Mouse (Mus musculus): ENCODE data around the gene Lypd3. TPM values are rescaled to one million over a fixed set of nuclear protein-coding genes. Genes with fewer than 3 reads are reported as not detected.
A peak's percentile ranks its signal among the peaks of the same experiment; 100 is the strongest.

Lypd3 gene
- polyA plus RNA-seq, 1 experiment from 2014 or later: 0.99 TPM

DNA sequence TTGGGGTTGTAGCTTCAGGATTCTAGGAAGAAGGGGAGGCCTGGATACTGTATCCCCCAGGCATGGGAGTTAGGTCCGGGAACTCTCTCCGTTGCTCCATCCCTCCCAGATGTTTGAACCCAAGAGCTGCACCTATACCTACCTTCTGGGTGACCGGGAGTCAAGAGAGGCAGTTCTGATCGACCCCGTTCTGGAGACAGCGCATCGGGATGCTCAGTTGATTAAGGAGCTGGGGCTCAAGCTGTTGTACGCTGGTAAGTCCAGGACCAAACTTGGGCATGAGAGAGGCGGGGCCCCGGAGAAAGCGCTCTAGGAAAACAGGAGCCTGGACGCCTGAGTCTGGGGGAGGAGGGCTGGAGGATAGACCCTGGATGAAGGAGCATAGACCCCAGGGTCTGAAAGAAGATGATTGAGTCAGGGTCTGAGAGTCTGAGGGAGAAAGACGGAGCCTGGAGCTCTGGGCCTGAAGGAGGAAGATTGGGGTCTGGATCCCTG lies 42.0 kb upstream of the Lypd3 start:
- H3K27ac ChIP-seq (ENCODE audit: low read depth, low read length): no peak overlapping the region

GRCm38 (mm10) chr7:24595464-24595863 lies 40.9 kb upstream of the Lypd3 start:
- Histone ChIP-seq H3K4me1 (ENCODE audit: control insufficient read depth, insufficient read depth, low read length) (no peaks in the 10 kb centered on the region; the same call in 1 of the 2 replicates), H3K27ac (ENCODE audit: low read depth, low read length) (no peak overlapping the region), H3K4me3 (ENCODE audit: low read depth, low read length) (no peak overlapping the region), H3K4me2 (ENCODE audit: low read depth) (no peak overlapping the region), H3K9ac (ENCODE audit: low read length) (no peak overlapping the region), H3K27me3 (ENCODE audit: control insufficient read depth, insufficient read depth, low read length) (peaks cover 7% of the 10 kb centered on the region), H3K9me3 (ENCODE audit: control insufficient read depth, low read length) (no peaks in the 10 kb centered on the region), H3K36me3 (ENCODE audit: control insufficient read depth, insufficient read depth, low read length) (no peaks in the 10 kb centered on the region)
- no peak for DNase-seq (ENCODE audit: low spot score)
- 74% methylated on average over 2 of the region's 2 CpGs for WGBS
- ATAC-seq (ENCODE audit: insufficient read depth, low FRiP score, low TSS enrichment): no peak

More for the DNA sequence above, 42.0 kb upstream of the Lypd3 start:
- Histone ChIP-seq H3K36me3 (ENCODE audit: control insufficient read depth, insufficient read depth, low read length) (no peaks in the 10 kb centered on the region), H3K9ac (ENCODE audit: low read length) (peak overlapping the region; percentile 60; the same call in 1 of the 2 replicates), H3K27me3 (ENCODE audit: control insufficient read depth, insufficient read depth, low read length) (peaks cover 7% of the 10 kb centered on the region), H3K4me2 (ENCODE audit: low read depth) (peak overlapping the region; percentile 66), H3K9me3 (ENCODE audit: control insufficient read depth, low read length) (no peaks in the 10 kb centered on the region), H3K4me3 (ENCODE audit: low read depth, low read length) (peak overlapping the region; percentile 52), H3K4me1 (ENCODE audit: control insufficient read depth, insufficient read depth, low read length) (no peaks in the 10 kb centered on the region; the same call in 1 of the 2 replicates)
- 1% methylated on average over 13 of the region's 13 CpGs for WGBS
- DNase-seq (ENCODE audit: low spot score): no peak
- ATAC-seq (ENCODE audit: insufficient read depth, low FRiP score, low TSS enrichment): no peak

GRCm38 (mm10) chr7:24598121-24598520 lies 38.2 kb upstream of the Lypd3 start:
- 76% methylated on average over 4 of the region's 4 CpGs for WGBS
- H3K27me3 ChIP-seq (ENCODE audit: control insufficient read depth, insufficient read depth, low read length): peaks cover 7% of the 10 kb centered on the region

GRCm38 (mm10) chr7:24599211-24600067 lies 36.9 kb upstream of the Lypd3 start:
- Histone ChIP-seq H3K27ac (ENCODE audit: low read depth, low read length) (no peak overlapping the region), H3K27me3 (ENCODE audit: control insufficient read depth, insufficient read depth, low read length) (peaks cover 7% of the 10 kb centered on the region), H3K4me2 (ENCODE audit: low read depth) (no peak overlapping the region), H3K36me3 (ENCODE audit: control insufficient read depth, insufficient read depth, low read length) (no peaks in the 10 kb centered on the region), H3K9ac (ENCODE audit: low read length) (no peak overlapping the region), H3K4me1 (ENCODE audit: control insufficient read depth, insufficient read depth, low read length) (no peaks in the 10 kb centered on the region; the same call in 1 of the 2 replicates), H3K9me3 (ENCODE audit: control insufficient read depth, low read length) (no peaks in the 10 kb centered on the region), H3K4me3 (ENCODE audit: low read depth, low read length) (no peak overlapping the region)
- no peak for ATAC-seq (ENCODE audit: insufficient read depth, low FRiP score, low TSS enrichment)
- 79% methylated on average over 15 of the region's 15 CpGs for WGBS
- DNase-seq (ENCODE audit: low spot score): no peak

More at GRCm38 (mm10) chr7:24598121-24598520, 38.2 kb upstream of the Lypd3 start:
- H3K9me3 ChIP-seq (ENCODE audit: control insufficient read depth, low read length): no peaks in the 10 kb centered on the region
- no peaks in the 10 kb centered on the region; the same call in 1 of the 2 replicates for H3K4me1 ChIP-seq (ENCODE audit: control insufficient read depth, insufficient read depth, low read length)
- no peak overlapping the region for H3K4me2 ChIP-seq (ENCODE audit: low read depth)
- no peak overlapping the region for H3K27ac ChIP-seq (ENCODE audit: low read depth, low read length)
- no peak overlapping the region for H3K4me3 ChIP-seq (ENCODE audit: low read depth, low read length)
- ATAC-seq (ENCODE audit: insufficient read depth, low FRiP score, low TSS enrichment): no peak
- no peaks in the 10 kb centered on the region for H3K36me3 ChIP-seq (ENCODE audit: control insufficient read depth, insufficient read depth, low read length)
- no peak for DNase-seq (ENCODE audit: low spot score)
- no peak overlapping the region for H3K9ac ChIP-seq (ENCODE audit: low read length)

DNA sequence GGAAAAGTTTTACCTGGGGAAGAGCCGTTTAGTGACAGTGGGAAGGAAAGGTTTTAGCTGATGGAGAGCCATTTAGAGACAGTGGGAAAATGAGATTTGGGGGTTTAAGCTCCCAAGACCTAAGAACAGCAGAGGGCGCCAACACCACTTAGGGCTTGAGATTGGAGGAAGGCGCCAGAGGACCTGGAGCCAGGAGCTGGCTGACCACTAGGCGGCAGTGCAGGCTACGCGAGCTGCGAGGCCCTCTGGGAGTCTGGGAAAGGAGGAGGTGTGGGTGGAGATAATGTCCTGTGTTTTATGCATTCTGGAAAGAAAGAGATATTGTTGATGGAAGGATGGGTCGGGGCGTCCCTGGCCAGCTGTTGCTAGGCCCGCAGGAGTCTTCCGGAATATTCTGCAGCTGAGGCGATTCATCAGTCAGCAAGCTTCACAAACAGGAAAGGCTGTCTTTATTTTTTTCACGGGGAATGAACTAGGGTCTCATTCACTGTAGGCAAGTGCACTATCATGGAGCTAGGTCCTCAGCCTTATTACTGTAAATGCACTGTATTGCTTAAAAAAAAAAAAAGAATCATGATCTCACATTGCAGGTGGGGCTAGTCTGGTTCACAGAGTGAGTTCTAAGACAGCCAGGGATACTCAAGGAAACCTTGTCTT lies 35.3 kb upstream of the Lypd3 start:
- 6% methylated on average over 13 of the region's 13 CpGs for WGBS
- peak; percentile 68 for ATAC-seq (ENCODE audit: insufficient read depth, low FRiP score, low TSS enrichment)
- Histone ChIP-seq H3K9me3 (ENCODE audit: control insufficient read depth, low read length) (no peaks in the 10 kb centered on the region), H3K4me1 (ENCODE audit: control insufficient read depth, insufficient read depth, low read length) (no peaks in the 10 kb centered on the region), H3K9ac (ENCODE audit: low read length) (no peak overlapping the region; the same call in 1 of the 2 replicates), H3K36me3 (ENCODE audit: control insufficient read depth, insufficient read depth, low read length) (no peaks in the 10 kb centered on the region), H3K4me2 (ENCODE audit: low read depth) (peak overlapping the region; percentile 30; the same call in 1 of the 2 replicates), H3K27ac (ENCODE audit: low read depth, low read length) (no peak overlapping the region), H3K27me3 (ENCODE audit: control insufficient read depth, insufficient read depth, low read length) (no peaks in the 10 kb centered on the region), H3K4me3 (ENCODE audit: low read depth, low read length) (no peak overlapping the region)
- peak; percentile 95 for DNase-seq (ENCODE audit: low spot score)

DNA sequence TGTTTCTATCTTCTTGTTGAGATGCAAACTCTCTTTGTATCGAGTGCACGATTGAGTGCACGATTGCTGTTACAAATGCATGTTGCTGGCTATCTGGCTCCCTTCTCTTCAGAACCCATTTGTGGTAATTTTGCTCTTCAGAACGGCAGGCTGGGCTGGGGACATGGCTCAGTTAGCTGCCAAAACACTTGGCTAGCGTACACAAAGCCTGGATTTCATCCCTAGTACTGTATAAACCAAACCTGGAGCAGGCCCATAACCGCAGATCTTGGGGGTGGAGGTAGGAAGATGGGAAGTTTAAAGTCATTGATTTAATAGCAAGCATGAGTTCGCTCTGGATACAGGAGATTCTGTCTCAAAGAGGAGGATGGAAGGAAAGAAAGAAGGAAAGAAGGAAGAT lies 30.8 kb upstream of the Lypd3 start:
- no peaks in the 10 kb centered on the region for H3K9me3 ChIP-seq (ENCODE audit: control insufficient read depth, low read length)
- H3K9ac ChIP-seq (ENCODE audit: low read length): no peak overlapping the region
- H3K27me3 ChIP-seq (ENCODE audit: control insufficient read depth, insufficient read depth, low read length): peaks cover 9% of the 10 kb centered on the region
- H3K27ac ChIP-seq (ENCODE audit: low read depth, low read length): no peak overlapping the region
- H3K36me3 ChIP-seq (ENCODE audit: control insufficient read depth, insufficient read depth, low read length): no peaks in the 10 kb centered on the region
- DNase-seq (ENCODE audit: low spot score) (no peak), ATAC-seq (ENCODE audit: insufficient read depth, low FRiP score, low TSS enrichment) (no peak)
- 87% methylated on average over 7 of the region's 7 CpGs for WGBS
- no peak overlapping the region for H3K4me2 ChIP-seq (ENCODE audit: low read depth)
- H3K4me1 ChIP-seq (ENCODE audit: control insufficient read depth, insufficient read depth, low read length): peaks cover 4% of the 10 kb centered on the region; the same call in 1 of the 2 replicates
- no peak overlapping the region for H3K4me3 ChIP-seq (ENCODE audit: low read depth, low read length)

DNA sequence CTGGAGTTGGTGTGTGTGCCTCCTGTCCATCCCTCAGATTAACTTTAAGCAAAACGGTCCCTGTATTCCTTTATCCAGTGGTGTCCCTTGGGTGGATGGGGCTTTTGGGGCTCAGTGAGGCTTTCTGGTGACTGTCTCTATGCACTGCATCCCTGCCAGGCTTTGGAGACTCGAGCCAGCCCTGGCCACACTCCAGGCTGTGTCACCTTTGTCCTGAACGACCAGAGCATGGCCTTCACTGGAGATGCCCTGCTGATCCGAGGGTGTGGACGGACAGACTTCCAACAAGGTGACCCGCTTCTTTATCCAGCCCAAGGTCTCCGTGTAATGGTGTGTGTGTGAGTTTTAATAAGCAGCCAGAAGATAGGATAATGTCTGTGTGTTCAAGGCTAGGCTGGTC lies 30.3 kb upstream of the Lypd3 start:
- Histone ChIP-seq H3K27ac (ENCODE audit: low read depth, low read length) (no peak overlapping the region), H3K27me3 (ENCODE audit: control insufficient read depth, insufficient read depth, low read length) (peaks cover 14% of the 10 kb centered on the region), H3K9ac (ENCODE audit: low read length) (no peak overlapping the region), H3K4me1 (ENCODE audit: control insufficient read depth, insufficient read depth, low read length) (peaks cover 7% of the 10 kb centered on the region; the same call in 1 of the 2 replicates), H3K4me2 (ENCODE audit: low read depth) (no peak overlapping the region), H3K4me3 (ENCODE audit: low read depth, low read length) (no peak overlapping the region), H3K9me3 (ENCODE audit: control insufficient read depth, low read length) (no peaks in the 10 kb centered on the region), H3K36me3 (ENCODE audit: control insufficient read depth, insufficient read depth, low read length) (no peaks in the 10 kb centered on the region)
- ATAC-seq (ENCODE audit: insufficient read depth, low FRiP score, low TSS enrichment): no peak
- no peak for DNase-seq (ENCODE audit: low spot score)
- WGBS: 84% methylated on average over 7 of the region's 7 CpGs

- Histone ChIP-seq H3K27ac (ENCODE audit: low read depth, low read length) (no peak overlapping the region), H3K36me3 (ENCODE audit: control insufficient read depth, insufficient read depth, low read length) (no peaks in the 10 kb centered on the region), H3K27me3 (ENCODE audit: control insufficient read depth, insufficient read depth, low read length) (peaks cover 34% of the 10 kb centered on the region), H3K4me1 (ENCODE audit: control insufficient read depth, insufficient read depth, low read length) (peaks cover 9% of the 10 kb centered on the region; the same call in 1 of the 2 replicates), H3K4me2 (ENCODE audit: low read depth) (no peak overlapping the region), H3K9ac (ENCODE audit: low read length) (no peak overlapping the region), H3K9me3 (ENCODE audit: control insufficient read depth, low read length) (no peaks in the 10 kb centered on the region), H3K4me3 (ENCODE audit: low read depth, low read length) (no peak overlapping the region)
- DNase-seq (ENCODE audit: low spot score) (no peak), ATAC-seq (ENCODE audit: insufficient read depth, low FRiP score, low TSS enrichment) (no peak)
- WGBS: 44% methylated on average over 6 of the region's 6 CpGs
Observed at GRCm38 (mm10) chr7:24608017-24608416, 28.3 kb upstream of the Lypd3 start.

All from neural tube, embryonic 11.5 days (tissue).